Mouse (Mus musculus) olfactory bulb, adult 2 months (tissue): ENCODE results near the gene Sulf2. TPM values are rescaled to one million over a fixed set of nuclear protein-coding genes. Genes with fewer than 3 reads are reported as not detected.
A peak's percentile ranks its signal among the peaks of the same experiment; 100 is the strongest.

ENCODE experiments used
- H3K27ac ChIP-seq: fragments of 200-500 bp; 2 replicates; pipeline ENCODE4 v1.5.1; 2012; ENCODE audit warnings: low read depth, low read length; ENCODE audit not compliant: insufficient read depth
- H3K4me1 ChIP-seq: fragments of 200-500 bp; 2 replicates; pipeline ENCODE4 v1.6.1; 2012; ENCODE audit warnings: low read length; ENCODE audit not compliant: control insufficient read depth, insufficient read depth
- H3K4me3 ChIP-seq: fragments of 200-500 bp; 2 replicates; pipeline ENCODE4 v1.5.1; 2012; ENCODE audit warnings: mild to moderate bottlenecking, low read depth, low read length, moderate library complexity; ENCODE audit not compliant: insufficient read depth
- CTCF ChIP-seq: fragments of 200-500 bp; IDR thresholded peaks from 2 replicates; pipeline ENCODE4 v1.5.1; 2012; ENCODE audit warnings: low read depth, mild to moderate bottlenecking, low read length, moderate library complexity; ENCODE audit not compliant: insufficient read depth
- POLR2A ChIP-seq: fragments of 200-500 bp; IDR thresholded peaks from 2 replicates; pipeline ENCODE4 v1.6.1; 2012; ENCODE audit warnings: mild to moderate bottlenecking, low read depth, low read length, moderate library complexity; ENCODE audit not compliant: insufficient read depth
- WGBS: fragments of 180-500 bp; shearing (Covaris S2); methylation state at CpG from one replicate; pipeline ENCODE4 v1.1.7; 2018; 5-methylcytosine and 5-hydroxymethylcytosine counted together
- polyA plus RNA-seq: library from polyadenylated mRNA; stranded (reverse); fragments of >200 nt; gene quantifications from 2 replicates; pipeline ENCODE4 v1.2.4, GENCODE M21; 2012; ENCODE audit warnings: low replicate concordance; ENCODE audit not compliant: missing spikeins, insufficient read depth, insufficient read length

The Sulf2 gene
- polyA plus RNA-seq, 1 experiment: not detected

- peak overlapping the region; percentile 16 for H3K4me3 ChIP-seq
- H3K27ac ChIP-seq: peak overlapping the region; percentile 63
- TF ChIP-seq POLR2A: no peak
- no peak for TF ChIP-seq CTCF
- WGBS: 18% methylated on average over 7 of the region's 7 CpGs
- peaks cover 19% of the 10 kb centered on the region for H3K4me1 ChIP-seq
Observed at GRCm38 (mm10) chr2:166031120-166031929, 124.1 kb downstream of the Sulf2 start.

- peak overlapping the region; percentile 89 for H3K27ac ChIP-seq
- no peak for TF ChIP-seq CTCF
- no peak for TF ChIP-seq POLR2A
- peak overlapping the region; percentile 8 for H3K4me3 ChIP-seq
- WGBS: 20% methylated on average over 13 of the region's 13 CpGs
- H3K4me1 ChIP-seq: peaks cover 19% of the 10 kb centered on the region
Observed at GRCm38 (mm10) chr2:166030256-166030995, 125.0 kb downstream of the Sulf2 start.

- no peak overlapping the region for H3K4me3 ChIP-seq
- WGBS: 25% methylated on average over 4 of the region's 4 CpGs
- H3K4me1 ChIP-seq: peaks cover 16% of the 10 kb centered on the region
- TF ChIP-seq POLR2A: no peak
- peak overlapping the region; percentile 61 for H3K27ac ChIP-seq
Observed at GRCm38 (mm10) chr2:166029232-166029631, 126.2 kb downstream of the Sulf2 start.

GRCm38 (mm10) chr2:166027834-166028233 lies 127.6 kb downstream of the Sulf2 start:
- TF ChIP-seq CTCF: no peak
- TF ChIP-seq POLR2A: no peak
- WGBS: 97% methylated on average over 3 of the region's 3 CpGs
- Histone ChIP-seq H3K27ac (no peak overlapping the region), H3K4me3 (no peak overlapping the region), H3K4me1 (peaks cover 13% of the 10 kb centered on the region)

GRCm38 (mm10) chr2:166025943-166026342 lies 129.5 kb downstream of the Sulf2 start:
- Histone ChIP-seq H3K4me3 (no peak overlapping the region), H3K27ac (no peak overlapping the region), H3K4me1 (peaks cover 7% of the 10 kb centered on the region)
- TF ChIP-seq CTCF: no peak
- TF ChIP-seq POLR2A: no peak
- WGBS: 87% methylated on average over 5 of the region's 5 CpGs

- no peak for TF ChIP-seq POLR2A
- no peak for TF ChIP-seq CTCF
- H3K4me1 ChIP-seq: peaks cover 5% of the 10 kb centered on the region
- H3K27ac ChIP-seq: no peak overlapping the region
- 88% methylated on average over 4 of the region's 4 CpGs for WGBS
- H3K4me3 ChIP-seq: no peak overlapping the region
Observed at GRCm38 (mm10) chr2:166024621-166025020, 130.8 kb downstream of the Sulf2 start.

- no peak overlapping the region for H3K27ac ChIP-seq
- 91% methylated on average over 3 of the region's 3 CpGs for WGBS
- no peak overlapping the region for H3K4me3 ChIP-seq
- peaks cover 2% of the 10 kb centered on the region for H3K4me1 ChIP-seq
- TF ChIP-seq CTCF (no peak), POLR2A (no peak)
Observed at GRCm38 (mm10) chr2:166024079-166024478, 131.4 kb downstream of the Sulf2 start.

Other genes with a start within 250 kb of the Sulf2 start
- gene Ncoa3, start 163.0 kb downstream of the Sulf2 start, polyA plus RNA-seq: not detected in 2 replicates